Mouse (Mus musculus) olfactory bulb, adult 2 months (tissue): Measurements from ENCODE around the gene Sh3gl2.

Experiments used
- CTCF ChIP-seq: fragments of 200-500 bp; IDR thresholded peaks from 2 replicates; pipeline ENCODE4 v1.5.1; 2012; ENCODE audit warnings: low read depth, mild to moderate bottlenecking, low read length, moderate library complexity; ENCODE audit not compliant: insufficient read depth
- POLR2A ChIP-seq: fragments of 200-500 bp; IDR thresholded peaks from 2 replicates; pipeline ENCODE4 v1.6.1; 2012; ENCODE audit warnings: mild to moderate bottlenecking, low read depth, low read length, moderate library complexity; ENCODE audit not compliant: insufficient read depth

DNA sequence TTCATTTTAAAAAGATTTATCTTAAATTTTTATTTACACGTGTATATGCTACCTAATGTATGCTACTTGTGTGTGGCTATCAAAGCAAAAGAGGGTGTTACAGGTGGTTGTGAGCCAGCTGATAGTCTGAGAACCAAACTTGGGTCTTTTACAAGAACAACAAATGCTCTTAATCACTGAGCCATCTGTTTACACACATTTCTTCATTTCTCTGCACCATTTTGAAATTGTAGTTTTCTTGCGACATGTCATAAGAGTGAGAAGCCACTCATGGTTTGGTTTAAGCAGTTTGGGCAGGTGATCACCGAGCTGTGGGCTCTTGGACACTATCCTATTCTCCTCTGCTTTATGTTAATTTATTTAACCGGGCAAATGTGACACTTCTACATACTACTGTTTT, 338.3 kb downstream of the Sh3gl2 start:
- TF ChIP-seq CTCF: no peak
- no peak for TF ChIP-seq POLR2A
